Mouse (Mus musculus): ENCODE measurements around the gene Ism2. TPM values are rescaled to one million over a fixed set of nuclear protein-coding genes. Genes with fewer than 3 reads are reported as not detected.

Gene Ism2
- polyA plus RNA-seq, 1 experiment from 2014 or later, result 1.4 TPM

DNA sequence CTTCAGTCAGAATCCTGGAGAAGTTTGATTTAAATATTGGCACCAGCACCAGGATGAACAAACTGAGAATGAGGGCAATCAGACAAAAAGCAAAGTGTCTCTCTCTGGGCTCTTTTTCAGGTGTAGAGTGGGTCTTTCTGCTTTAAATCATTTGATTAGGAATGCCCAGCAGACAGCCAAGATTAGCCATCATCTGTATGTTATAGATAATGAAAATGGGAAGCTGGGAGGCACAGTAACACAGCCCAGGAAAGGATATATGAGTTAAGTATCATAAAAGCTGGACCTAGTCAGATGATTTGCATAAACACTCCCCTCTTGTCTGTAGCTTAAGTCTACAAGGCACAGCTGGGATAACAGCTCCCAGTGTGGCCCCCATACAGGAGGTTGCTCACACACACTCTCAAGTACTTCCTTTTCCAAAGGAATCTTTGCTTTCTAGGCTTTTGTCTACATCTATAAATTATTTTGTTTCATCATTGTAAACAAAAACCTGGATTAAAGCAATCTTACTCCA is 69.1 kb downstream of the Ism2 start:
- no peak for ATAC-seq
- Histone ChIP-seq H3K4me2 (ENCODE audit: low read length) (no peak overlapping the region), H3K27ac (ENCODE audit: low read depth, low read length) (no peak overlapping the region), H3K4me3 (ENCODE audit: low read length) (no peak overlapping the region), H3K4me1 (ENCODE audit: control insufficient read depth, insufficient read depth, low read depth, low read length) (no peaks in the 10 kb centered on the region), H3K36me3 (ENCODE audit: control insufficient read depth, insufficient read depth, low read length) (no peaks in the 10 kb centered on the region), H3K9me3 (ENCODE audit: control insufficient read depth, low read length) (no peaks in the 10 kb centered on the region), H3K27me3 (replicated peaks; ENCODE audit: control insufficient read depth, insufficient read depth, low read length) (no peaks in the 10 kb centered on the region), H3K9ac (ENCODE audit: low read depth, low read length) (no peak overlapping the region)

DNA sequence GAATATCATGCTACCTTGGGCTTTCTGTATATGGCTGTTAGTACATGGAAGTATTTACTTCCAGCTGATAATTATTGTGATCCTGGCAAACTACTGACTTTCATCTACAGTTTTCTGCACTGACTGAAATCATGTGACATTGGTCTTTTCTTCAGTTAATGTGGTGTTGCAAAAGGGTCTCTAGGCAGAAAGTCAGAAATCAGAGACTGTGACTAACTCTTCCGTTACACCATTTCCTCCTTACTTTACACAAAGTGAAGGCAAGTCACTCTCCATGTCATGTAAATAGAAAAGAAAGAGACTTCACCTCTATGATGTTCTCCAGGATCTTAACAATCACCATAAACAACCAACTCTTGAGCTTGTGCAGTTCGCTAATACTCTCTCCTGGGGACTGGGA is 69.9 kb downstream of the Ism2 start:
- Histone ChIP-seq H3K4me3 (ENCODE audit: low read length) (no peak overlapping the region), H3K27ac (ENCODE audit: low read depth, low read length) (no peak overlapping the region)

More for the DNA sequence above, 69.9 kb downstream of the Ism2 start:
- Histone ChIP-seq H3K9ac (ENCODE audit: low read depth, low read length) (no peak overlapping the region), H3K36me3 (ENCODE audit: control insufficient read depth, insufficient read depth, low read length) (no peaks in the 10 kb centered on the region), H3K9me3 (ENCODE audit: control insufficient read depth, low read length) (no peaks in the 10 kb centered on the region), H3K4me2 (ENCODE audit: low read length) (no peak overlapping the region), H3K4me1 (ENCODE audit: control insufficient read depth, insufficient read depth, low read depth, low read length) (no peaks in the 10 kb centered on the region), H3K27me3 (replicated peaks; ENCODE audit: control insufficient read depth, insufficient read depth, low read length) (no peaks in the 10 kb centered on the region)
- WGBS, result 95% methylated on average over 2 of the region's 2 CpGs
- ATAC-seq, result no peak

Small RNAs within 50 kb of the gene (microRNA-seq; reads per million reads assigned to microRNA genes)
- not detected for gene Gm47293

Other genes starting within 250 kb of the Ism2 start
- 6.5 and 7.3 TPM in 2 replicates for gene Ngb, start 197.2 kb downstream of the Ism2 start, polyA plus RNA-seq (2015; fragmentation: Nextera tagmentation; extraction: Ambion mirVana)
- 26.3 and 33.8 TPM in 2 replicates for gene Gstz1, start 152.5 kb downstream of the Ism2 start, polyA plus RNA-seq (2015; fragmentation: Nextera tagmentation; extraction: Ambion mirVana)
- 15.2 and 16.3 TPM in 2 replicates for gene Pomt2, start 151.7 kb downstream of the Ism2 start, polyA plus RNA-seq (2015; fragmentation: Nextera tagmentation; extraction: Ambion mirVana)
- 1.7 and 1.9 TPM in 2 replicates for gene Samd15, start 100.0 kb downstream of the Ism2 start, polyA plus RNA-seq (2015; fragmentation: Nextera tagmentation; extraction: Ambion mirVana)
- 4.2 and 5.0 TPM in 2 replicates for gene Tmed8, start 99.3 kb downstream of the Ism2 start, polyA plus RNA-seq (2015; fragmentation: Nextera tagmentation; extraction: Ambion mirVana)
- 0.94 and 0.96 TPM in 2 replicates for gene Noxred1, start 61.0 kb downstream of the Ism2 start, polyA plus RNA-seq (2015; fragmentation: Nextera tagmentation; extraction: Ambion mirVana)
- 52.1 and 55.4 TPM in 2 replicates for gene Vipas39, start 33.4 kb downstream of the Ism2 start, polyA plus RNA-seq (2015; fragmentation: Nextera tagmentation; extraction: Ambion mirVana)
- 213 and 222 TPM in 2 replicates for gene Ahsa1, start 33.2 kb downstream of the Ism2 start, polyA plus RNA-seq (2015; fragmentation: Nextera tagmentation; extraction: Ambion mirVana)
- 64.8 and 68.5 TPM in 2 replicates for gene Sptlc2, start 88.7 kb upstream of the Ism2 start, polyA plus RNA-seq (2015; fragmentation: Nextera tagmentation; extraction: Ambion mirVana)
- gene Slirp, start 144.2 kb upstream of the Ism2 start, polyA plus RNA-seq (2015; fragmentation: Nextera tagmentation; extraction: Ambion mirVana), result 185 and 200 TPM in 2 replicates
- gene Alkbh1, start 144.3 kb upstream of the Ism2 start, polyA plus RNA-seq (2015; fragmentation: Nextera tagmentation; extraction: Ambion mirVana), result 35.4 and 37.1 TPM in 2 replicates
- gene Snw1, start 172.6 kb upstream of the Ism2 start, polyA plus RNA-seq (2015; fragmentation: Nextera tagmentation; extraction: Ambion mirVana), result 92.7 and 99.0 TPM in 2 replicates
- not detected in 2 replicates for gene Gm5788, start 195.0 kb upstream of the Ism2 start, polyA plus RNA-seq (2015; fragmentation: Nextera tagmentation; extraction: Ambion mirVana)
- not detected in 2 replicates for gene Gm8300, start 214.6 kb upstream of the Ism2 start, polyA plus RNA-seq (2015; fragmentation: Nextera tagmentation; extraction: Ambion mirVana)